13 mouse cellular contexts compared by ENCODE assay signal in genomic region chr5:41754836-41755235, GRCm38 (mm10). TPM values are rescaled to one million over a fixed set of nuclear protein-coding genes. Genes with fewer than 3 reads are reported as not detected.
A peak's percentile ranks its signal among the peaks of the same experiment; 100 is the strongest.
DNase-seq lines count a peak whose midpoint lies in the region; ATAC-seq lines count a peak whose summit lies in the region.
"Had no signal": no experiment of that assay in that cellular context is flagged by ENCODE, and none has a peak within 500 bp of the region (broad histone marks: within the 10 kb centered on the region; RNA-seq: fewer than 3 reads in every experiment).

No protein-coding gene starts in this region.

- intact Hi-C loops in heart, postnatal 25 days (cut with DNase I), result no loop called here

- H3K36me3 ChIP-seq in heart, embryonic 14.5 days (ENCODE audit: control insufficient read depth, insufficient read depth, low read length), result no peaks in the 10 kb centered on the region
- H3K36me3 ChIP-seq in midbrain, embryonic 12.5 days, result no peaks in the 10 kb centered on the region
- no peaks in the 10 kb centered on the region for H3K36me3 ChIP-seq in midbrain, embryonic 11.5 days (ENCODE audit: control insufficient read depth, insufficient read depth, low read length)
- no peaks in the 10 kb centered on the region for H3K36me3 ChIP-seq in limb, embryonic 15.5 days
- H3K36me3 ChIP-seq: neural tube, embryonic 12.5 days had no signal

- no peak overlapping the region for H3K27ac ChIP-seq in heart, embryonic 14.5 days (replicated peaks in 1 of 2; ENCODE audit: control insufficient read depth in 1 of 2, insufficient read depth in 1 of 2, low read depth in 2 of 2, low read length in 2 of 2)
- no peak overlapping the region for H3K27ac ChIP-seq in midbrain, embryonic 12.5 days (replicated peaks)
- no peak overlapping the region for H3K27ac ChIP-seq in midbrain, embryonic 11.5 days (ENCODE audit: low read depth, low read length)
- no peak overlapping the region for H3K27ac ChIP-seq in limb, embryonic 15.5 days
- H3K27ac ChIP-seq: layer of hippocampus, adult 2 months; liver, embryonic 14.5 days; neural tube, embryonic 12.5 days had no signal

- no peaks in the 10 kb centered on the region for H3K4me1 ChIP-seq in heart, embryonic 14.5 days (ENCODE audit: control insufficient read depth in 2 of 2, insufficient read depth in 2 of 2, low read length in 2 of 2)
- 0 out of 2 replicates have a peak, but pooled peaks cover 3% of the 10 kb centered on the region for H3K4me1 ChIP-seq in midbrain, embryonic 12.5 days
- H3K4me1 ChIP-seq in midbrain, embryonic 11.5 days (ENCODE audit: control insufficient read depth, insufficient read depth, low read length), result no peaks in the 10 kb centered on the region; the same call in 1 of the 2 replicates
- peaks cover 14% of the 10 kb centered on the region for H3K4me1 ChIP-seq in limb, embryonic 15.5 days
- H3K4me1 ChIP-seq: neural tube, embryonic 12.5 days had no signal

- H3K9me3 ChIP-seq in heart, embryonic 14.5 days (ENCODE audit: control insufficient read depth, low read length), result no peaks in the 10 kb centered on the region
- no peaks in the 10 kb centered on the region for H3K9me3 ChIP-seq in midbrain, embryonic 12.5 days
- no peaks in the 10 kb centered on the region for H3K9me3 ChIP-seq in midbrain, embryonic 11.5 days (ENCODE audit: control insufficient read depth, low read length)
- no peaks in the 10 kb centered on the region for H3K9me3 ChIP-seq in limb, embryonic 15.5 days
- H3K9me3 ChIP-seq: neural tube, embryonic 12.5 days had no signal

- H3K4me2 ChIP-seq in heart, embryonic 14.5 days (ENCODE audit: low read length), result peak overlapping the region; percentile 50
- H3K4me2 ChIP-seq in midbrain, embryonic 12.5 days (replicated peaks), result no peak overlapping the region; the same call in 1 of the 2 replicates
- no peak overlapping the region for H3K4me2 ChIP-seq in midbrain, embryonic 11.5 days
- H3K4me2 ChIP-seq in limb, embryonic 15.5 days, result peak overlapping the region; percentile 11; the same call in 1 of the 2 replicates
- H3K4me2 ChIP-seq: neural tube, embryonic 12.5 days had no signal

- H3K27me3 ChIP-seq in heart, embryonic 14.5 days (ENCODE audit: control insufficient read depth, insufficient read depth, low read length), result peaks cover 98% of the 10 kb centered on the region
- H3K27me3 ChIP-seq in midbrain, embryonic 12.5 days, result peaks cover 99% of the 10 kb centered on the region
- peaks cover 97% of the 10 kb centered on the region for H3K27me3 ChIP-seq in midbrain, embryonic 11.5 days (ENCODE audit: control insufficient read depth, insufficient read depth, low read length)
- peaks cover 96% of the 10 kb centered on the region for H3K27me3 ChIP-seq in limb, embryonic 15.5 days
- H3K27me3 ChIP-seq: CH12.LX had no signal

- H3K9ac ChIP-seq in heart, embryonic 14.5 days (ENCODE audit: low read length), result no peak overlapping the region
- no peak overlapping the region for H3K9ac ChIP-seq in midbrain, embryonic 12.5 days (replicated peaks)
- no peak overlapping the region for H3K9ac ChIP-seq in midbrain, embryonic 11.5 days (ENCODE audit: low read length)
- no peak overlapping the region for H3K9ac ChIP-seq in limb, embryonic 15.5 days
- H3K9ac ChIP-seq: liver, embryonic 14.5 days; neural tube, embryonic 12.5 days had no signal

- 1% methylated on average over 16 of the region's 16 CpGs for WGBS in heart, embryonic 14.5 days
- under 1% methylated on average over 16 of the region's 16 CpGs for WGBS in midbrain, embryonic 12.5 days
- WGBS in midbrain, embryonic 11.5 days, result 0% methylated on average over 16 of the region's 16 CpGs
- 4% methylated on average over 16 of the region's 16 CpGs for WGBS in limb, embryonic 15.5 days

- no peak for DNase-seq in heart, postnatal 25 days (ENCODE audit: low spot score)
- DNase-seq in midbrain, embryonic 11.5 days (ENCODE audit: low spot score, missing footprints), result no peak
- no peak for DNase-seq in cerebellum, adult 8-10 months
- no peak for DNase-seq in adrenal gland, adult (ENCODE audit: inconsistent age in 2 of 2, low spot score in 1 of 2)
- DNase-seq: gastrocnemius, postnatal 36 days had no signal

- H3K4me3 ChIP-seq in heart, embryonic 14.5 days (ENCODE audit: control insufficient read depth in 1 of 2, insufficient read depth in 1 of 2, low read depth in 1 of 2, low read length in 2 of 2), result peak overlapping the region in 1 of 2 experiments; percentile 22; a peak in 2 of 4 replicates
- H3K4me3 ChIP-seq in midbrain, embryonic 12.5 days, result 0 out of 2 replicates have a peak overlapping the region, but pooled peaks have one; percentile 9
- H3K4me3 ChIP-seq in midbrain, embryonic 11.5 days (ENCODE audit: low read depth, low read length), result no peak overlapping the region
- H3K4me3 ChIP-seq in limb, embryonic 15.5 days, result peak overlapping the region; percentile 5; the same call in 1 of the 2 replicates
- H3K4me3 ChIP-seq: layer of hippocampus, adult 2 months; neural tube, embryonic 12.5 days had no signal

- ATAC-seq in heart, embryonic 14.5 days (ENCODE audit: insufficient number of reproducible peaks, insufficient read depth, low FRiP score, low read depth), result no peak
- ATAC-seq in midbrain, embryonic 12.5 days (ENCODE audit: low FRiP score, low read depth), result no peak
- ATAC-seq in midbrain, embryonic 11.5 days (ENCODE audit: low FRiP score), result no peak
- no peak for ATAC-seq in limb, embryonic 15.5 days (ENCODE audit: insufficient number of reproducible peaks, low FRiP score, low TSS enrichment, low read depth)
- no peak for ATAC-seq in frontal cortex, adult (ENCODE audit: low TSS enrichment)

RNA-seq across cellular contexts. Expression of gene Nkx3-2, which starts 9.5 kb away (rescaled TPM):
- polyA plus RNA-seq in heart, embryonic 14.5 days (2014; fragmentation: Nextera tagmentation; extraction: Ambion mirVana), result not detected in 2 replicates
- total RNA-seq in heart, postnatal 25 days (2021), result not detected
- polyA plus RNA-seq in midbrain, embryonic 12.5 days (2016; fragmentation: Nextera tagmentation; extraction: Ambion mirVana), result 0.31 TPM in 1 of 2 replicates, not detected in the other
- polyA plus RNA-seq in midbrain, embryonic 11.5 days (2014; fragmentation: Nextera tagmentation; extraction: Ambion mirVana), result 0.27 TPM in 1 of 2 replicates, not detected in the other
- polyA plus RNA-seq in limb, embryonic 15.5 days (2015; fragmentation: Nextera tagmentation; extraction: Ambion mirVana), result 3.6 and 4.3 TPM in 2 replicates
- total RNA-seq: CH12.LX; gastrocnemius, postnatal 36 days; layer of hippocampus, adult 2 months had no signal

RNA-seq across cellular contexts. Expression of gene Rab28, which starts 46.9 kb away (rescaled TPM):
- 46.3 and 51.0 TPM in 2 replicates for polyA plus RNA-seq in heart, embryonic 14.5 days (2014; fragmentation: Nextera tagmentation; extraction: Ambion mirVana)
- total RNA-seq in heart, postnatal 25 days (2021), result 10 to 100 TPM; 78.9 to 84.1 TPM
- polyA plus RNA-seq in midbrain, embryonic 12.5 days (2016; fragmentation: Nextera tagmentation; extraction: Ambion mirVana), result 88.9 and 94.4 TPM in 2 replicates
- 98.2 and 108 TPM in 2 replicates for polyA plus RNA-seq in midbrain, embryonic 11.5 days (2014; fragmentation: Nextera tagmentation; extraction: Ambion mirVana)
- polyA plus RNA-seq in limb, embryonic 15.5 days (2015; fragmentation: Nextera tagmentation; extraction: Ambion mirVana), result 75.3 and 77.6 TPM in 2 replicates

Comparison
In these comparisons a context has a peak if more than half of its experiments do, and no peak if none do; other contexts are left out.
1. H3K4me2 ChIP-seq: peak in heart, embryonic 14.5 days (single experiment) and limb, embryonic 15.5 days (single experiment); none in midbrain, embryonic 12.5 days (single experiment) and midbrain, embryonic 11.5 days (single experiment).